Mouse (Mus musculus) testis, adult 2 months (tissue): ENCODE measurements around the gene Dmpk. TPM values are rescaled to one million over a fixed set of nuclear protein-coding genes. Genes with fewer than 3 reads are reported as not detected.
A peak's percentile ranks its signal among the peaks of the same experiment; 100 is the strongest.

Experiments
- H3K27ac ChIP-seq: fragments of 200-500 bp; 2 replicates; pipeline ENCODE4 v1.5.1; 2012; ENCODE audit warnings: low read depth, low read length; ENCODE audit not compliant: control insufficient read depth, insufficient read depth
- H3K27me3 ChIP-seq: fragments of 200-500 bp; 2 replicates; pipeline ENCODE4 v1.6.1; 2012; ENCODE audit warnings: mild to moderate bottlenecking, low read length, moderate library complexity; ENCODE audit not compliant: control insufficient read depth, insufficient read depth
- H3K36me3 ChIP-seq: fragments of 200-500 bp; 2 replicates; pipeline ENCODE4 v1.6.1; 2012; ENCODE audit warnings: mild to moderate bottlenecking, low read length; ENCODE audit not compliant: control insufficient read depth, insufficient read depth
- H3K4me1 ChIP-seq: fragments of 200-500 bp; 2 replicates; pipeline ENCODE4 v1.6.1; 2012; ENCODE audit warnings: low read length; ENCODE audit not compliant: control insufficient read depth, insufficient read depth
- H3K4me3 ChIP-seq: fragments of 200-500 bp; 2 replicates; pipeline ENCODE4 v1.5.1; 2012; ENCODE audit warnings: low read depth, mild to moderate bottlenecking, low read length, moderate library complexity, mixed read lengths; ENCODE audit not compliant: control insufficient read depth
- CTCF ChIP-seq: fragments of 200-500 bp; IDR thresholded peaks from 2 replicates; pipeline ENCODE4 v1.5.1; 2012; ENCODE audit warnings: low read depth, mild to moderate bottlenecking, inconsistent platforms, low read length, moderate library complexity; ENCODE audit not compliant: control insufficient read depth, insufficient read depth, insufficient replicate concordance
- POLR2A ChIP-seq: fragments of 200-500 bp; IDR thresholded peaks from 2 replicates; pipeline ENCODE4 v1.6.1; 2012; ENCODE audit warnings: low read depth, mild to moderate bottlenecking, inconsistent platforms, low read length, moderate library complexity; ENCODE audit not compliant: control insufficient read depth
- polyA plus RNA-seq: library from polyadenylated mRNA; depleted of rRNA; stranded (reverse); fragments of >200 nt; gene quantifications from 2 replicates; pipeline ENCODE4 v1.2.3, GENCODE M21; 2012

Gene Dmpk
- polyA plus RNA-seq, 1 experiment: 75.3 TPM

- peaks cover 20% of the 10 kb centered on the region for H3K4me1 ChIP-seq
- no peaks in the 10 kb centered on the region; the same call in 1 of the 2 replicates for H3K36me3 ChIP-seq
- peak overlapping the region; percentile 48 for H3K4me3 ChIP-seq
- H3K27me3 ChIP-seq: no peaks in the 10 kb centered on the region
- TF ChIP-seq CTCF: no peak
- TF ChIP-seq POLR2A: no peak
- H3K27ac ChIP-seq: peak overlapping the region; percentile 59
These were observed 675 bp downstream of the Dmpk start for GRCm38 (mm10) chr7:19084277-19084771.

- Histone ChIP-seq H3K27ac (peak overlapping the region; percentile 22; the same call in 1 of the 2 replicates), H3K36me3 (no peaks in the 10 kb centered on the region; the same call in 1 of the 2 replicates), H3K4me3 (no peak overlapping the region), H3K4me1 (peaks cover 20% of the 10 kb centered on the region), H3K27me3 (no peaks in the 10 kb centered on the region)
- no peak for TF ChIP-seq CTCF
- TF ChIP-seq POLR2A: no peak
These were observed 1.3 kb downstream of the Dmpk start for GRCm38 (mm10) chr7:19084921-19085473.

GRCm38 (mm10) chr7:19085495-19085894, 1.8 kb downstream of the Dmpk start:
- Histone ChIP-seq H3K27me3 (no peaks in the 10 kb centered on the region), H3K4me1 (peaks cover 20% of the 10 kb centered on the region), H3K27ac (no peak overlapping the region), H3K4me3 (no peak overlapping the region), H3K36me3 (no peaks in the 10 kb centered on the region; the same call in 1 of the 2 replicates)
- TF ChIP-seq CTCF: no peak
- no peak for TF ChIP-seq POLR2A

GRCm38 (mm10) chr7:19086042-19086441, 2.4 kb downstream of the Dmpk start:
- Histone ChIP-seq H3K4me3 (no peak overlapping the region), H3K36me3 (no peaks in the 10 kb centered on the region; the same call in 1 of the 2 replicates), H3K4me1 (peaks cover 20% of the 10 kb centered on the region), H3K27ac (no peak overlapping the region), H3K27me3 (no peaks in the 10 kb centered on the region)
- TF ChIP-seq CTCF: no peak
- TF ChIP-seq POLR2A: no peak

GRCm38 (mm10) chr7:19086760-19087159, 3.1 kb downstream of the Dmpk start:
- H3K4me3 ChIP-seq: no peak overlapping the region
- H3K4me1 ChIP-seq: peaks cover 27% of the 10 kb centered on the region
- H3K36me3 ChIP-seq: no peaks in the 10 kb centered on the region; the same call in 1 of the 2 replicates

GRCm38 (mm10) chr7:19088813-19089212, 5.2 kb downstream of the Dmpk start:
- Histone ChIP-seq H3K36me3 (no peaks in the 10 kb centered on the region; the same call in 1 of the 2 replicates), H3K27ac (no peak overlapping the region), H3K4me3 (no peak overlapping the region), H3K27me3 (no peaks in the 10 kb centered on the region), H3K4me1 (peaks cover 45% of the 10 kb centered on the region)
- TF ChIP-seq POLR2A: no peak
- TF ChIP-seq CTCF: peak; percentile 56; the same call in 1 of the 2 replicates

More at GRCm38 (mm10) chr7:19086760-19087159, 3.1 kb downstream of the Dmpk start:
- TF ChIP-seq CTCF (no peak), POLR2A (no peak)
- Histone ChIP-seq H3K27me3 (no peaks in the 10 kb centered on the region), H3K27ac (no peak overlapping the region)

GRCm38 (mm10) chr7:19091913-19092312, 8.3 kb downstream of the Dmpk start:
- no peak for TF ChIP-seq CTCF
- peaks cover 51% of the 10 kb centered on the region for H3K4me1 ChIP-seq
- H3K36me3 ChIP-seq: no peaks in the 10 kb centered on the region; the same call in 1 of the 2 replicates
- H3K27ac ChIP-seq: peak overlapping the region; percentile 15; the same call in 1 of the 2 replicates
- no peak overlapping the region for H3K4me3 ChIP-seq
- no peaks in the 10 kb centered on the region for H3K27me3 ChIP-seq
